Mouse (Mus musculus): ENCODE measurements around the gene Nfib.

- TF ChIP-seq CTCF (IDR thresholded peaks at IDR 0.05; ENCODE audit: borderline replicate concordance, extremely low read depth, insufficient read depth, insufficient read length): no peak
- no peak for TF ChIP-seq POLR2A (IDR thresholded peaks at IDR 0.05; ENCODE audit: borderline replicate concordance, extremely low read depth, insufficient read depth, insufficient read length, poor library complexity, severe bottlenecking)
These were observed 206.3 kb downstream of the Nfib start for GRCm38 (mm10) chr4:82499238-82499637.
